ENCODE assay signal across 8 mouse cellular contexts in genomic region chr11:101627857-101628559, GRCm38 (mm10). TPM values are rescaled to one million over a fixed set of nuclear protein-coding genes. Genes with fewer than 3 reads are reported as not detected.
DNase-seq lines count a peak whose midpoint lies in the region; ATAC-seq and TF ChIP-seq lines count a peak whose summit lies in the region.

No protein-coding gene starts in this region.

- under 1% methylated on average over 33 of the region's 33 CpGs for WGBS in forebrain, embryonic 10.5 days
- WGBS in heart, embryonic 15.5 days: 0% methylated on average over 33 of the region's 33 CpGs
- WGBS in liver, embryonic 16.5 days (ENCODE audit: insufficient replicate concordance): under 1% methylated on average over 33 of the region's 33 CpGs
- under 1% methylated on average over 33 of the region's 33 CpGs for WGBS in neural tube, embryonic 12.5 days

- H3K4me1 ChIP-seq in E14TG2a.4 (replicated peaks; ENCODE audit: low read depth, low read length): peaks cover 39% of the 10 kb centered on the region
- H3K4me1 ChIP-seq in forebrain, embryonic 10.5 days: peaks cover 21% of the 10 kb centered on the region
- peaks cover 9% of the 10 kb centered on the region for H3K4me1 ChIP-seq in heart, embryonic 15.5 days (replicated peaks)
- H3K4me1 ChIP-seq in liver, embryonic 16.5 days (ENCODE audit: control insufficient read depth, low read depth, low read length): peaks cover 14% of the 10 kb centered on the region
- H3K4me1 ChIP-seq in neural tube, embryonic 12.5 days: no peaks in the 10 kb centered on the region; the same call in 1 of the 2 replicates

- peaks cover 22% of the 10 kb centered on the region for H3K9me3 ChIP-seq in E14TG2a.4 (ENCODE audit: low read length)
- no peaks in the 10 kb centered on the region for H3K9me3 ChIP-seq in forebrain, embryonic 10.5 days
- H3K9me3 ChIP-seq in heart, embryonic 15.5 days (replicated peaks): no peaks in the 10 kb centered on the region
- H3K9me3 ChIP-seq in liver, embryonic 16.5 days (replicated peaks; ENCODE audit: control insufficient read depth, low read length): no peaks in the 10 kb centered on the region
- H3K9me3 ChIP-seq in neural tube, embryonic 12.5 days: no peaks in the 10 kb centered on the region

- H3K4me2 ChIP-seq in heart, embryonic 15.5 days: peak overlapping the region; percentile 89
- H3K4me2 ChIP-seq in liver, embryonic 16.5 days (ENCODE audit: low read depth, low read length): peak overlapping the region; percentile 91
- peak overlapping the region; percentile 73 for H3K4me2 ChIP-seq in neural tube, embryonic 12.5 days (replicated peaks)

- ATAC-seq in heart, embryonic 15.5 days (replicated peaks; ENCODE audit: insufficient number of reproducible peaks, insufficient read depth, low FRiP score, low read depth): peak; percentile 9
- peak; percentile 14; the same call in 1 of the 2 replicates for ATAC-seq in liver, embryonic 16.5 days (ENCODE audit: low read depth)
- peak; percentile 51 for ATAC-seq in neural tube, embryonic 12.5 days (ENCODE audit: low FRiP score, low read depth)

- H3K9ac ChIP-seq in heart, embryonic 15.5 days: peak overlapping the region; percentile 81
- peak overlapping the region; percentile 80 for H3K9ac ChIP-seq in liver, embryonic 16.5 days (ENCODE audit: low read depth, low read length)
- H3K9ac ChIP-seq in neural tube, embryonic 12.5 days: peak overlapping the region; percentile 59

- peak overlapping the region; percentile 98 for H3K27ac ChIP-seq in forebrain, embryonic 10.5 days
- peak overlapping the region; percentile 99 for H3K27ac ChIP-seq in heart, embryonic 15.5 days
- H3K27ac ChIP-seq in liver, embryonic 16.5 days (ENCODE audit: low read length): peak overlapping the region; percentile 99
- H3K27ac ChIP-seq in neural tube, embryonic 12.5 days: peak overlapping the region; percentile 71

- no peaks in the 10 kb centered on the region for H3K27me3 ChIP-seq in E14TG2a.4 (ENCODE audit: insufficient read depth, low read length)
- H3K27me3 ChIP-seq in forebrain, embryonic 10.5 days (ENCODE audit: poor library complexity, severe bottlenecking): no peaks in the 10 kb centered on the region
- H3K27me3 ChIP-seq in heart, embryonic 15.5 days: no peaks in the 10 kb centered on the region
- H3K27me3 ChIP-seq in liver, embryonic 16.5 days (ENCODE audit: control insufficient read depth, insufficient read depth, low read depth, low read length): no peaks in the 10 kb centered on the region
- no peaks in the 10 kb centered on the region for H3K27me3 ChIP-seq in neural tube, embryonic 12.5 days (replicated peaks)

- DNase-seq in c-Kit-negative CD71-positive TER-119-positive erythroid progenitor cells, embryonic 14.5 days (ENCODE audit: low read depth, low spot score): peak; percentile 74
- DNase-seq in forebrain, embryonic 10.5 days (ENCODE audit: extremely low spot score, low spot score): peak; percentile 95
- peak; percentile 90 to 91 for DNase-seq in kidney, postnatal 25 days
- DNase-seq in testis, postnatal 14 days (ENCODE audit: low spot score): peak; percentile 87

- H3K36me3 ChIP-seq in E14TG2a.4 (ENCODE audit: insufficient read depth, low read length): peaks cover 40% of the 10 kb centered on the region
- H3K36me3 ChIP-seq in forebrain, embryonic 10.5 days (replicated peaks): no peaks in the 10 kb centered on the region; the same call in 1 of the 2 replicates
- H3K36me3 ChIP-seq in heart, embryonic 15.5 days: no peaks in the 10 kb centered on the region; the same call in 1 of the 2 replicates
- no peaks in the 10 kb centered on the region for H3K36me3 ChIP-seq in liver, embryonic 16.5 days (ENCODE audit: control insufficient read depth, insufficient read depth)
- H3K36me3 ChIP-seq in neural tube, embryonic 12.5 days: no peaks in the 10 kb centered on the region

- no peak for TF ChIP-seq CTCF in E14TG2a.4 (conservative IDR thresholded peaks at IDR 0.05; ENCODE audit: low read length)

- H3K4me3 ChIP-seq in E14TG2a.4 (replicated peaks; ENCODE audit: low read length): peak overlapping the region; percentile 82
- H3K4me3 ChIP-seq in forebrain, embryonic 10.5 days: peak overlapping the region; percentile 68
- peak overlapping the region; percentile 69 for H3K4me3 ChIP-seq in heart, embryonic 15.5 days
- peak overlapping the region; percentile 71 for H3K4me3 ChIP-seq in liver, embryonic 16.5 days (ENCODE audit: low read depth, low read length)
- H3K4me3 ChIP-seq in neural tube, embryonic 12.5 days: peak overlapping the region; percentile 51

RNA-seq across cellular contexts. Expression of gene Rdm1, which starts 1.0 kb away (rescaled TPM):
- polyA plus RNA-seq in forebrain, embryonic 10.5 days (2016; fragmentation: Nextera tagmentation; extraction: Ambion mirVana): 30.7 and 33.9 TPM in 2 replicates
- polyA plus RNA-seq in heart, embryonic 15.5 days (2015; fragmentation: Nextera tagmentation; extraction: Ambion mirVana): 45.6 and 46.4 TPM in 2 replicates
- polyA plus RNA-seq in liver, embryonic 16.5 days (2015; fragmentation: Nextera tagmentation; extraction: Ambion mirVana): 10.1 and 13.2 TPM in 2 replicates
- 28.3 and 35.0 TPM in 2 replicates for polyA plus RNA-seq in neural tube, embryonic 12.5 days (2016; fragmentation: Nextera tagmentation; extraction: Ambion mirVana)

RNA-seq across cellular contexts. Expression of gene Gm11634, which starts 29.0 kb away (rescaled TPM):
- not detected in 2 replicates for polyA plus RNA-seq in forebrain, embryonic 10.5 days (2016; fragmentation: Nextera tagmentation; extraction: Ambion mirVana)
- polyA plus RNA-seq in heart, embryonic 15.5 days (2015; fragmentation: Nextera tagmentation; extraction: Ambion mirVana): not detected in 2 replicates
- 0.15 TPM in 1 of 2 replicates, not detected in the other for polyA plus RNA-seq in liver, embryonic 16.5 days (2015; fragmentation: Nextera tagmentation; extraction: Ambion mirVana)
- polyA plus RNA-seq in neural tube, embryonic 12.5 days (2016; fragmentation: Nextera tagmentation; extraction: Ambion mirVana): not detected in 2 replicates

RNA-seq across cellular contexts. Expression of gene Arl4d, which starts 37.3 kb away (rescaled TPM):
- polyA plus RNA-seq in forebrain, embryonic 10.5 days (2016; fragmentation: Nextera tagmentation; extraction: Ambion mirVana): 2.4 and 3.1 TPM in 2 replicates
- polyA plus RNA-seq in heart, embryonic 15.5 days (2015; fragmentation: Nextera tagmentation; extraction: Ambion mirVana): 6.1 and 7.2 TPM in 2 replicates
- 0.99 and 1.3 TPM in 2 replicates for polyA plus RNA-seq in liver, embryonic 16.5 days (2015; fragmentation: Nextera tagmentation; extraction: Ambion mirVana)
- 23.1 and 24.7 TPM in 2 replicates for polyA plus RNA-seq in neural tube, embryonic 12.5 days (2016; fragmentation: Nextera tagmentation; extraction: Ambion mirVana)

RNA-seq across cellular contexts. Expression of gene Tmem106a, which starts 46.0 kb away (rescaled TPM):
- polyA plus RNA-seq in forebrain, embryonic 10.5 days (2016; fragmentation: Nextera tagmentation; extraction: Ambion mirVana): 1.5 and 1.8 TPM in 2 replicates
- 4.8 and 6.8 TPM in 2 replicates for polyA plus RNA-seq in heart, embryonic 15.5 days (2015; fragmentation: Nextera tagmentation; extraction: Ambion mirVana)
- 7.4 and 8.0 TPM in 2 replicates for polyA plus RNA-seq in liver, embryonic 16.5 days (2015; fragmentation: Nextera tagmentation; extraction: Ambion mirVana)
- 2.8 TPM in 2 replicates for polyA plus RNA-seq in neural tube, embryonic 12.5 days (2016; fragmentation: Nextera tagmentation; extraction: Ambion mirVana)

Comparison
In these comparisons a context has a peak if more than half of its experiments do, and no peak if none do; other contexts are left out.
1. Peak in every context shown above with its lines: DNase-seq, ATAC-seq, H3K4me3 ChIP-seq and H3K27ac ChIP-seq.